Mouse (Mus musculus) gastrocnemius, adult 2 months (tissue): ENCODE results near the gene Hnrnpa1. TPM values are rescaled to one million over a fixed set of nuclear protein-coding genes. Genes with fewer than 3 reads are reported as not detected.

Source experiments
- DNase-seq: peaks from one replicate; pipeline ENCODE4 v3.0.0; 2022
- H3K27ac ChIP-seq: fragments of 200-600 bp; 2 replicates; pipeline ENCODE4 v1.8.1; 2022; ENCODE audit warnings: mild to moderate bottlenecking
- H3K4me3 ChIP-seq: fragments of 200-600 bp; 2 replicates; pipeline ENCODE4 v1.8.1; 2022; ENCODE audit warnings: mild to moderate bottlenecking, moderate library complexity
- CTCF ChIP-seq: fragments of 200-600 bp; IDR thresholded peaks from 2 replicates; pipeline ENCODE4 v1.8.1; 2022; ENCODE audit warnings: antibody characterized with exemption, mild to moderate bottlenecking, moderate library complexity
- intact Hi-C: fragments of 180-260 bp; cut with DNase I; formaldehyde crosslinking; loops from one replicate; pipeline ENCODE4 v1.15.1; 2025
- long read RNA-seq, 2 experiments: library from polyadenylated mRNA; stranded (forward); transcript quantifications; one replicate each; pipeline ENCODE4 v2.0.0; 2021
- total RNA-seq, 2 experiments: library from RNA; stranded (reverse); gene quantifications; 2 replicates each; pipeline ENCODE4 v1.2.3; 2021

Gene Hnrnpa1
- 10 to 100 TPM; 93.9 to 98.7 TPM for total RNA-seq
- long read RNA-seq, experiment 1, transcript Hnrnpa1-202 (10 exons, 1,737 nt): major isoform, 37 of 71 reads
- long read RNA-seq, experiment 1, transcript Hnrnpa1-201 (11 exons, 1,918 nt): minor isoform, 22 of 71 reads
- long read RNA-seq, experiment 1, partial matches to known transcripts: 5 of 71 reads
- long read RNA-seq, experiment 1, other reads (novel, unspliced or antisense): 4 of 71 reads
- long read RNA-seq, experiment 2, transcript Hnrnpa1-202 (10 exons, 1,737 nt): major isoform, 38 of 70 reads
- long read RNA-seq, experiment 2, transcript Hnrnpa1-201 (11 exons, 1,918 nt): minor isoform, 16 of 70 reads
- long read RNA-seq, experiment 2, partial matches to known transcripts: 5 of 70 reads
- long read RNA-seq, experiment 2, other reads (novel, unspliced or antisense): 7 of 70 reads

- intact Hi-C loops: no loop called here
- no peak for TF ChIP-seq CTCF
Observed at GRCm38 (mm10) chr15:103240160-103241028, at the start of gene Hnrnpa1. TSS of gene Hnrnpa1 (plus strand) at chr15:103240432.

GRCm38 (mm10) chr15:103190531-103191462 is 49.4 kb upstream of the Hnrnpa1 start:
- peak; percentile 75 for DNase-seq
- Histone ChIP-seq H3K27ac (no peak overlapping the region), H3K4me3 (no peak overlapping the region)
- intact Hi-C loops: no loop called here
- peak; percentile 77 for TF ChIP-seq CTCF

More at GRCm38 (mm10) chr15:103240160-103241028, at the start of gene Hnrnpa1:
- DNase-seq: peak; percentile 94
- H3K27ac ChIP-seq: peak within 1 kb of the TSS; percentile 99
- peak within 1 kb of the TSS; percentile 82 for H3K4me3 ChIP-seq

GRCm38 (mm10) chr15:103193606-103194005 is 46.6 kb upstream of the Hnrnpa1 start:
- Histone ChIP-seq H3K4me3 (no peak overlapping the region), H3K27ac (0 out of 2 replicates have a peak overlapping the region, but pooled peaks have one; percentile 25)
- no peak for TF ChIP-seq CTCF
- intact Hi-C loops: no loop called here
- no peak for DNase-seq

- no peak for TF ChIP-seq CTCF
- Histone ChIP-seq H3K27ac (no peak overlapping the region), H3K4me3 (no peak overlapping the region)
- DNase-seq: no peak
- intact Hi-C loops: no loop called here
Observed at GRCm38 (mm10) chr15:103196835-103197234, 43.4 kb upstream of the Hnrnpa1 start.

- no peak for TF ChIP-seq CTCF
- no peak for DNase-seq
- H3K27ac ChIP-seq: no peak overlapping the region
- intact Hi-C loops: no loop called here
- no peak overlapping the region for H3K4me3 ChIP-seq
Observed at GRCm38 (mm10) chr15:103197785-103198184, 42.4 kb upstream of the Hnrnpa1 start.

GRCm38 (mm10) chr15:103202088-103202793 is 38.0 kb upstream of the Hnrnpa1 start:
- H3K27ac ChIP-seq: peak overlapping the region; percentile 58; the same call in 1 of the 2 replicates
- intact Hi-C loops: no loop called here
- DNase-seq: peak; percentile 41
- no peak overlapping the region for H3K4me3 ChIP-seq
- no peak for TF ChIP-seq CTCF

- TF ChIP-seq CTCF: peak; percentile 50
- no peak for DNase-seq
- Histone ChIP-seq H3K27ac (no peak overlapping the region), H3K4me3 (no peak overlapping the region)
- intact Hi-C loops: no loop called here
Observed at GRCm38 (mm10) chr15:103205156-103205555, 35.1 kb upstream of the Hnrnpa1 start.

- no peak for TF ChIP-seq CTCF
- H3K4me3 ChIP-seq: peak overlapping the region; percentile 77
- DNase-seq: no peak
- intact Hi-C loops: no loop called here
- H3K27ac ChIP-seq: peak overlapping the region; percentile 85
Observed at GRCm38 (mm10) chr15:103214149-103214548, 26.1 kb upstream of the Hnrnpa1 start.

GRCm38 (mm10) chr15:103214971-103215907 is 25.0 kb upstream of the Hnrnpa1 start:
- TF ChIP-seq CTCF: no peak
- peak; percentile 91 for DNase-seq
- intact Hi-C loops: no loop called here
- H3K27ac ChIP-seq: peak overlapping the region; percentile 85
- peak overlapping the region; percentile 77 for H3K4me3 ChIP-seq

- intact Hi-C loops: no loop called here
- DNase-seq: no peak
- TF ChIP-seq CTCF: no peak
- H3K4me3 ChIP-seq: no peak overlapping the region
- peak overlapping the region; percentile 85 for H3K27ac ChIP-seq
Observed at GRCm38 (mm10) chr15:103216052-103216451, 24.2 kb upstream of the Hnrnpa1 start.
